ENCODE assay signal across 11 mouse cellular contexts in the genomic region with DNA sequence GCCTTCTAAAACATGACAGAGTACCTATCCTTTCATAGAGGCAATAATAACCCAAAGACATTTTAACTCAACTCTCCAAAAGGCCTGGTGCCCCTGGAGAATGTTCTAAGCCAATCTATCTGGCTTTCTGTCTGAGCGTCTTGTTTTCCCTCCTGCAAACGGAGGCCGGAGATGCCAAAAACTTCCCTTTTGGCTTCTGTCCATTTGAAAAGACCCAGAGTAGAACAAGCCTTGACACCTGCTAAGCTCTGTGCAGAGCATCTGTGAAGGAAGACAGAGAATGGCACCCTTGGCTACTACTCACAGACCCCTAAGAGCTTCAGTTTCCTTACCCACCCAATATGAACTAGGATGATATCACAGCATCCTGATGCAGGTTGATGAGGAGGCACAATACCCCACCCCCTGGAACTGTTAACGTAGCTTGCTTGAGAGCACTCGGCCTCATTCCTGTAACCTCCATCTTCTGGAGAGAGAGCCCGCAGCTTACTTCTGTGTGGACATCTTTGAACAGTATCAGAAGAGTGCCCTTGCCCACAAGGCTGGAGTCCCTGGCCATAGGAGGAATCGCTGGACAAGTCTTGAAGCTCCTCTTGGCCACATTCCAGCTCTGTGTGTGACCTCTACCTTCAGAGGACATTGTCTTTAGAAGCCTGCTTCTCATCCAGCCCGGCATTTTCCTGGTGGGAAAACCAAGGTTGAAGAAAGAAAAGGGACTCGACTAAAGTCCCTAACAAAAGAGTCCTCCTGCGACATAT. TPM values are rescaled to one million over a fixed set of nuclear protein-coding genes. Genes with fewer than 3 reads are reported as not detected.
DNase-seq lines count a peak whose midpoint lies in the region; ATAC-seq and TF ChIP-seq lines count a peak whose summit lies in the region.
"Had no signal": no experiment of that assay in that cellular context is flagged by ENCODE, and none has a peak within 500 bp of the region (broad histone marks: within the 10 kb centered on the region; RNA-seq: fewer than 3 reads in every experiment).

No protein-coding gene starts in this region.

- no peaks in the 10 kb centered on the region for H3K27me3 ChIP-seq in heart, embryonic 12.5 days (replicated peaks)
- no peaks in the 10 kb centered on the region for H3K27me3 ChIP-seq in midbrain, embryonic 13.5 days
- no peaks in the 10 kb centered on the region for H3K27me3 ChIP-seq in midbrain, embryonic 11.5 days (ENCODE audit: control insufficient read depth, insufficient read depth, low read length)
- no peaks in the 10 kb centered on the region for H3K27me3 ChIP-seq in heart, postnatal 0 days (ENCODE audit: control insufficient read depth, insufficient read depth, low read length)
- H3K27me3 ChIP-seq: neural tube, embryonic 13.5 days had no signal

- ATAC-seq in heart, embryonic 12.5 days (ENCODE audit: insufficient number of reproducible peaks, low FRiP score), result no peak
- ATAC-seq in midbrain, embryonic 13.5 days, result no peak
- no peak for ATAC-seq in midbrain, embryonic 11.5 days (ENCODE audit: low FRiP score)
- ATAC-seq in heart, postnatal 0 days (ENCODE audit: insufficient read depth, low read depth), result no peak
- ATAC-seq: activated CD4-positive, CD25-positive, alpha-beta regulatory T cell, adult 4 months had no signal

- no peaks in the 10 kb centered on the region for H3K36me3 ChIP-seq in heart, embryonic 12.5 days
- H3K36me3 ChIP-seq in midbrain, embryonic 13.5 days, result no peaks in the 10 kb centered on the region
- no peaks in the 10 kb centered on the region for H3K36me3 ChIP-seq in midbrain, embryonic 11.5 days (ENCODE audit: control insufficient read depth, insufficient read depth, low read length)
- no peaks in the 10 kb centered on the region for H3K36me3 ChIP-seq in heart, postnatal 0 days (replicated peaks; ENCODE audit: control insufficient read depth, insufficient read depth, low read length)
- H3K36me3 ChIP-seq in macrophage (ENCODE audit: inconsistent target), result no peaks in the 10 kb centered on the region
- H3K36me3 ChIP-seq: neural tube, embryonic 13.5 days had no signal

- WGBS in heart, embryonic 12.5 days, result 44% methylated on average over 10 of the region's 10 CpGs
- 77% methylated on average over 10 of the region's 10 CpGs for WGBS in midbrain, embryonic 13.5 days
- 86% methylated on average over 10 of the region's 10 CpGs for WGBS in midbrain, embryonic 11.5 days
- 29% methylated on average over 10 of the region's 10 CpGs for WGBS in heart, postnatal 0 days
- WGBS in macrophage (ENCODE audit: missing documents), result 72% methylated on average over 10 of the region's 10 CpGs

- H3K4me1 ChIP-seq in heart, embryonic 12.5 days (replicated peaks), result peaks cover 100% of the 10 kb centered on the region
- peaks cover 98% of the 10 kb centered on the region for H3K4me1 ChIP-seq in midbrain, embryonic 13.5 days (replicated peaks)
- peaks cover 80% of the 10 kb centered on the region for H3K4me1 ChIP-seq in midbrain, embryonic 11.5 days (ENCODE audit: control insufficient read depth, insufficient read depth, low read length)
- peaks cover 72% of the 10 kb centered on the region for H3K4me1 ChIP-seq in heart, postnatal 0 days (ENCODE audit: control insufficient read depth, insufficient read depth)

- H3K9me3 ChIP-seq in heart, embryonic 12.5 days (replicated peaks), result no peaks in the 10 kb centered on the region
- H3K9me3 ChIP-seq in midbrain, embryonic 13.5 days, result no peaks in the 10 kb centered on the region
- no peaks in the 10 kb centered on the region for H3K9me3 ChIP-seq in midbrain, embryonic 11.5 days (ENCODE audit: control insufficient read depth, low read length)
- no peaks in the 10 kb centered on the region for H3K9me3 ChIP-seq in heart, postnatal 0 days (replicated peaks; ENCODE audit: control insufficient read depth, low read length)
- H3K9me3 ChIP-seq: neural tube, embryonic 13.5 days had no signal

- H3K4me3 ChIP-seq in heart, embryonic 12.5 days, result no peak overlapping the region
- no peak overlapping the region for H3K4me3 ChIP-seq in midbrain, embryonic 13.5 days (replicated peaks)
- H3K4me3 ChIP-seq in midbrain, embryonic 11.5 days (ENCODE audit: low read depth, low read length), result no peak overlapping the region
- H3K4me3 ChIP-seq in heart, postnatal 0 days (ENCODE audit: low read depth, low read length), result no peak overlapping the region
- H3K4me3 ChIP-seq in macrophage (ENCODE audit: inconsistent target), result no peak overlapping the region
- H3K4me3 ChIP-seq: neural tube, embryonic 13.5 days had no signal

- peak overlapping the region; percentile 31 for H3K9ac ChIP-seq in heart, embryonic 12.5 days
- H3K9ac ChIP-seq in midbrain, embryonic 13.5 days (replicated peaks), result no peak overlapping the region; the same call in 1 of the 2 replicates
- H3K9ac ChIP-seq in midbrain, embryonic 11.5 days (ENCODE audit: low read length), result no peak overlapping the region
- H3K9ac ChIP-seq in heart, postnatal 0 days (replicated peaks; ENCODE audit: low read depth, low read length), result peak overlapping the region; percentile 17; the same call in 1 of the 2 replicates

- no peak for DNase-seq in heart, adult 9 months (ENCODE audit: low spot score in 2 of 2)
- no peak for DNase-seq in midbrain, embryonic 11.5 days (ENCODE audit: low spot score, missing footprints)
- DNase-seq in heart, postnatal 0 days (ENCODE audit: low spot score), result no peak
- no peak for DNase-seq in ovary, postnatal 10 days (ENCODE audit: low spot score)
- no peak for DNase-seq in adipocyte (ENCODE audit: low spot score)
- DNase-seq: lung, postnatal 10 days had no signal

- H3K4me2 ChIP-seq in heart, embryonic 12.5 days, result peak overlapping the region; percentile 12; the same call in 1 of the 2 replicates
- no peak overlapping the region for H3K4me2 ChIP-seq in midbrain, embryonic 13.5 days (replicated peaks)
- H3K4me2 ChIP-seq in midbrain, embryonic 11.5 days, result no peak overlapping the region
- no peak overlapping the region for H3K4me2 ChIP-seq in heart, postnatal 0 days (ENCODE audit: low read depth, low read length)
- H3K4me2 ChIP-seq: neural tube, embryonic 13.5 days had no signal

- no peak for TF ChIP-seq EP300 in heart, postnatal 0 days (IDR thresholded peaks at IDR 0.05; ENCODE audit: low read depth)

- H3K27ac ChIP-seq in heart, embryonic 12.5 days (ENCODE audit: poor library complexity, severe bottlenecking), result peak overlapping the region; percentile 89
- peak overlapping the region; percentile 56 for H3K27ac ChIP-seq in midbrain, embryonic 13.5 days
- H3K27ac ChIP-seq in midbrain, embryonic 11.5 days (ENCODE audit: low read depth, low read length), result no peak overlapping the region; the same call in 1 of the 2 replicates
- H3K27ac ChIP-seq in heart, postnatal 0 days (ENCODE audit: low read depth), result peak overlapping the region; percentile 90
- peak overlapping the region; percentile 99 for H3K27ac ChIP-seq in macrophage
- H3K27ac ChIP-seq: neural tube, embryonic 13.5 days had no signal

- no peak for TF ChIP-seq CTCF in heart, postnatal 0 days (IDR thresholded peaks at IDR 0.05; ENCODE audit: low read depth)

- peaks cover 100% of the 10 kb centered on the region for H3K79me2 ChIP-seq in macrophage (ENCODE audit: inconsistent target)

RNA-seq across cellular contexts. Expression of gene Zmiz1, which starts 9.1 kb away (rescaled TPM):
- polyA plus RNA-seq in heart, embryonic 12.5 days (2016; fragmentation: Nextera tagmentation; extraction: Ambion mirVana), result 34.2 and 41.4 TPM in 2 replicates
- polyA plus RNA-seq in midbrain, embryonic 13.5 days (2015; fragmentation: Nextera tagmentation; extraction: Ambion mirVana), result 68.8 and 80.3 TPM in 2 replicates
- 47.7 and 51.5 TPM in 2 replicates for polyA plus RNA-seq in midbrain, embryonic 11.5 days (2014; fragmentation: Nextera tagmentation; extraction: Ambion mirVana)
- 41.0 and 47.8 TPM in 2 replicates for total RNA-seq in heart, postnatal 0 days (2014; rRNA removed; ENCODE audit: low replicate concordance)
- polyA plus RNA-seq in heart, postnatal 0 days (2015; fragmentation: Nextera tagmentation; extraction: Ambion mirVana), result 12.4 and 13.8 TPM in 2 replicates
- 100 to 1,000 TPM; 201 to 426 (median 339) TPM for total RNA-seq in macrophage (2018; cell fraction: chromatin; rRNA removed)
- 100 to 1,000 TPM; 130 to 224 (median 189) TPM for total RNA-seq in macrophage (2018; cell fraction: cytosol; rRNA removed)
- total RNA-seq in macrophage (2018; cell fraction: nucleus; rRNA removed), result 100 to 1,000 TPM; 176 to 364 (median 261) TPM
- polyA plus RNA-seq in macrophage (2018), result 74.5 to 135 TPM (median 101 TPM) in 3 replicates

Comparison
In these comparisons a context has a peak if more than half of its experiments do, and no peak if none do; other contexts are left out.
1. H3K9ac ChIP-seq: peak in heart, embryonic 12.5 days (single experiment) and heart, postnatal 0 days (single experiment); none in midbrain, embryonic 13.5 days (single experiment) and midbrain, embryonic 11.5 days (single experiment).